Mouse (Mus musculus) right cerebral cortex, postnatal 14 days (tissue): ENCODE measurements at regions not wholly inside any gene's neighbourhood (a gene's known extent, or its start where the extent isn't known, plus 50 kb on each side); places are given as distances from the start of the nearest gene placed in this dataset.

Experiments used
- DNase-seq: peaks from one replicate; pipeline ENCODE4 v3.0.0; 2022

- peak; percentile 16 for DNase-seq
These were observed 69.1 kb upstream of the Pja1 start for GRCm38 (mm10) chrX:99540087-99540576.

- DNase-seq: no peak
These were observed 68.6 kb upstream of the Pja1 start for GRCm38 (mm10) chrX:99539684-99540083.

GRCm38 (mm10) chrX:99537814-99538213, 66.7 kb upstream of the Pja1 start:
- DNase-seq: no peak

GRCm38 (mm10) chrX:99534922-99535321, 63.8 kb upstream of the Pja1 start:
- no peak for DNase-seq

GRCm38 (mm10) chrX:99531154-99531553, 60.1 kb upstream of the Pja1 start:
- DNase-seq: no peak

- no peak for DNase-seq
These were observed 59.4 kb upstream of the Pja1 start for GRCm38 (mm10) chrX:99530511-99530910.

- DNase-seq: no peak
These were observed 52.2 kb upstream of the Pja1 start for GRCm38 (mm10) chrX:99523306-99523705.

GRCm38 (mm10) chrX:99522830-99523229, 51.8 kb upstream of the Pja1 start:
- DNase-seq: peak; percentile 70

- DNase-seq: no peak
These were observed 51.2 kb upstream of the Pja1 start for GRCm38 (mm10) chrX:99522289-99522688.

- DNase-seq: no peak
These were observed 50.8 kb upstream of the Pja1 start for GRCm38 (mm10) chrX:99521866-99522265.
